Mouse (Mus musculus) yolk sac, embryonic 10.5 days (tissue): ENCODE measurements around the gene Gm28048.

Source experiments
- DNase-seq: peaks from one replicate; pipeline ENCODE4 v3.0.0-alpha.2; 2017; ENCODE audit warnings: low spot score

Gene Gm28048

DNA sequence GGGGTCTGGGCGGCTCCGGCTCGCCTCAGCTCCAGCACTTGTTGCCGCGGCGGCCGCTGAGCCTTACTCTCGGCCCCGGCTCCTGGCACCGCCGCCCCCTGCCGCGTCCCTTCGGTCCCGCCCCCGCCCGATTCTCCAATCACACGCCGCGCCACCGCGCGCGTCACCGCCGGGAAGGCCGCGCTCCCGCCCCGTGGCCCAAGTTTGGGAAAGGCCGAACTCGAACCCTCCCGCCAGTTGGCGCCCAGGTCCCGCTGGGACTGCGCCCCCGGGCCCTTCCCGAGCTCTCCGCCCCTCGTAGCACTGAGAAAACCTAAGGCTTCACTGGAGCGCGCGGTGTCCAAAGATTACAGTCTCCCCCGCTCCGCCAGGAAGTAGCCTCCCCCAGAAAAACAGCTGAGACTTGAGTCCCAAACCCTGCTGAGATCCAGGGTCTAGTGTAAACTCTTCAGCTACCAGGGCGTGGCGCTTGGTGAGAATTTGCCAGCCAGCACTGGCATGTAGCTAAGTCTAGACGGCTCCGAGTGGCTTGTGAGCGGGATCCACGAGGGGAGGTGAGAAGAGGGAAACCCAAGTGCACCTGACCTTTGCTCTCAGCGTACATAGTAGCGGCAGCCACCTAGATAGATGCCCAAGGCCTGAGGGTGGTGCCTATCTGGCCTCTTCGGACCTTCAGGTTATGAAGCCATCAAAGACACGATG, 122.1 kb downstream of the Gm28048 start:
- peak; percentile 92 for DNase-seq

DNA sequence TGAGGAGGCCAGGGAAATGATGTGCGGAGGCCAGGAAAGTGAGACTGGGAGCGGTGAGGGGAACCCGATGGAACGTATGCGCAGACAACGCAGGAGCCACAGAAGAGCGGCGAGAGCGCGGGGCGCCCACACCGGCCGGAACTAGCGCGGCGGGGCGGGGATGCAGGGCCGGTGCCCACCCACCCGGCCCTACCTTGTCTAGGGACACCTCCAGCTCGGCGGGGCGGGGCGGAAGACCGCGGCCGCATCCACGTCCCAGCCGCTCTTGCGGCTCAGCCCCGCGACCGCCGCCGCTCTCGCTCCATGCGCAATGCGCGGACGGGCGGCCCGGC, 122.6 kb downstream of the Gm28048 start:
- no peak for DNase-seq

DNA sequence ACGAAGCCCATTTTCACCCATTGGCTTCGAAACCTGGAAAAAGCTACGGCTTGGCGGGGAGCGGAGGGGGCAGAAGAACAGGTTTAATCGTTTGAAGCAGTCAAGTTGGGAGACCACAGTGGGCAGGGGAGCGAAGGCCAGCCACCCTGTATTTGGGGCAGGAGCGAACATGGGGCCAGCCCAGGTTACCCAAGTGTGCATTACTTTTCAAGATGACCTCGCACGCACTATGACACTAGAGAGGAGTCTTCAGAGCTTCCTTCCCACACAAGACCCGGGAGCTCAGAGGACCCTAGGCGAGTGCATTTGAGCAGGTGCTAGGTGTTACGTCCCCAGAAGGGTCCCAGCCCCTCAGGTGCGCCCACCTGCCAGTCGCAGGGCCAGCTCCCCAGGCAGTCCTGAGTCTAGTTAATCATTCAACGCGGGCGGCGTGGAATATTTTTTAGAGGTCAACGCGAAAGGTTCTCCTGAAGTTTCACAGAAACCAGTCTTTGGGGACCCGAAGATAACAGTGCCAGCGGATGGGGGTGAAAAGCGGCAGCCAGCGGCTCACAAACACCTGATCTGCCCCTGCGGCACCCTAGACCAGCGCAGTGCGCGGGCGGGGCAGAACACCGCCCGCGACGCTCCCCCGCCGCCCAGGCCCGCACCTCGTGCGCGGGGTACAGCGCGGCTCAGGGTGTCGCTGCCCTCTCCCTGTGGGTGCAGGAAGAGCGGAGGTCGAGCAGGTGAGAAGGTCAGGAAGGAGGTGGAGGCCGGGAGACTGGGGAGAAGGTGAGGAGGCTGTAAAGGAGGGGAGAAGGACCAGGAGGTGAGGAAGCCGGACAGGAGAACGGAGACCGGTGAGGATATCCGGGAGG, 123.2 kb downstream of the Gm28048 start:
- peak; percentile 44 for DNase-seq

DNA sequence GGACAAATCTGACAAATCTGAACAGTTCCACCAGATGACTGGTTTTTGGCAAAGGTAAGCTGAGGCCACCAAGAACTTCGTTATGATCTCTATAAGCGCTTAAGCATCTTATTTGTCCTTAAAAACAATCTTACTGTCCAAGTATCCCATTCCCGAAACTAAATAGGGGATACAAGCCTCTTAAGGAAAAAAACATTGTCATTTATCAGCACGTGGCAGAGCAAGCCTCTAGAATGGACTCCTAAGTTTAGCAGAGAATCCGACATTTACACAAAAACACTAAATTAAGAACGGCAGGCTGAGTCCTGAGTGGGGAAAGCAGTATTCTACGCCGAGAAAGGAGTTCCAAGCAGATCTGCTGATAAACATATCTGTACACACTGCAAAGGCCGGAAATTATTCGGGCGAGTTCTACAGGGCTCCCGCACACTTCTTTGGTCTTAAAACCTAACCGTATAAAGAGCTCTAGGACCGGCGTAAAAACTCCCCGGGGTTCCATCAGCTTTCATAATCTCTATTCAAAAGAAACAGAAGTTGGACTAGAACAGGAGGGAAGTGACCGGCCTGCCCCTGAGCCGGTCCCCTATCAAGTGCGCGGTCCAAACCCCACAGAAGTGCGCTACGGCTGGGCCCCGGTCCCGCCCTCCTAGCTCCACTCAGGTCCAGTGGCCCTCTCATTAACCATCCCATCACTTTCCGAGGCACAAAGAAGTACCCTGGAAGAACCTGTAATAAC, 124.0 kb downstream of the Gm28048 start:
- DNase-seq = peak; percentile 14

DNA sequence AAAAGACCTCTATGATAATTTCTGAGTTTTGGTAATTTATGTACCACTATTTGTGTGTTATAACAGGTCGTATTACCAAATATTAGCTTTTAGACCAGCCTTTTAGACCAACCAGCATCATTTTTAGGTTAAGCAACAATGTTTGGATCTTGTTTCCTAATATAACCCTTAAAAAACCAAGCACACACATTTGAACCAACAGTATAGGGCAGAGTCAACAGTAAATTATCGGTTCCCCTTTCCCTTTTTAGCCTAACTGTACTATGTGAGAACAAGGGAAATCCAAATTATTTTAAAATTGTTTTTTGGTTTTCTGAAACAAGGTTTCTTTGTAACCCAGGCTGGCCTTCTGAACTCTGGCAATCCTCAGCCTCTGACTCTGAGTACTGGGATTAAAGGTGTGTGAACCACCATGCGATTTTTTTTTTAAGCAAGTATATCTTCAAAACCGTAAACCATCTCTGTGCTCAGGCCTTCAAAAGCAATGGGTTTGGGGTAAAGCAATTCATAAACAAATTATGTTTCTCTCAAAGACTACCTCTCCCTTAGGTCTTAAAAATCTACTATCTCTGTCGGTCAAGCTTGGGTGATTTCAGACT, 124.7 kb downstream of the Gm28048 start:
- DNase-seq = no peak

DNA sequence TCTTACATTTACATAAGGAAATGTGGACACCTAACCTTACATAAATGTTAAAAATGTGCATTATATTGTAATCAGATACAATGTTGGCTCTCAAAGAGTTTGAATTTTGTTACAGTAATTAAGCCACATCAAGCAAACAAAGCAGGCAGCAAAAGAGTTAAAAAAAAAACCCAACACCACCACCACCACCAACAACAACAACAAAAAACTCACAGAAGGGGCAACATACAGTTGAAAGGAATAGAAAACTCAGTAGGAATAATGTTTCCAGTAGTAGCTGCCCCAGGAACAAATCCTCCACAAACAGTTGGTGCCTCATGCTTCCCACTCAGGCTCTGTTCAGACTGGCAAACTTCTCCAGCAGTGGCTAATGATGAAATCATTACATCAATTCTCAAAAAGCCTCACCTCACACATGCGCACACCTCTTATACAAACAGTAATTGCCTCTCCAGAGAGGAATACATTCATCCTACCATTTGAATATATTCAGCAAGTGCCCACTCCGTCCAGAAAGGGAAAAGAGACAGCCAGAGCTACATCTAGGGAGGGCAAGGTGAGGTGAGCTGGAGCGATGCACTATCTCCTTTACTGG, 125.4 kb downstream of the Gm28048 start:
- no peak for DNase-seq

DNA sequence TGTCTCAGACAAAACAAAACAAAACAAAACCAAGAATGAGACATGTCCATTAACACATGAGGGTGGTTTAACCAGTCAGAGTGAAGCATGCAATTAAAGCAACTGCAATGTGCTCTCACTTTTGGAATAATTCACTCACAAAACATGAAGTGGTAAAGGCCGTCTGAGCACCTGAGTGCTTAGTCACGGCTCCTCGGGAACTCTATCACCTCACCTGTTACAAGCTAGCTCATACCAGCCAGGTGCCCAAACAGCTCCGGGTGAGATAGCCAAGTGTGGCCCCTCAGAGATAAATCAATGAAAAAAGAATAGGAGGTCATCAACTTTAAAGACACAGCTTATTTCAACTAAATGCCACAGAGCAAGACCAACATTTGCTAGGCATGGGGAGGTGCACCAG, 127.3 kb downstream of the Gm28048 start:
- no peak for DNase-seq

DNA sequence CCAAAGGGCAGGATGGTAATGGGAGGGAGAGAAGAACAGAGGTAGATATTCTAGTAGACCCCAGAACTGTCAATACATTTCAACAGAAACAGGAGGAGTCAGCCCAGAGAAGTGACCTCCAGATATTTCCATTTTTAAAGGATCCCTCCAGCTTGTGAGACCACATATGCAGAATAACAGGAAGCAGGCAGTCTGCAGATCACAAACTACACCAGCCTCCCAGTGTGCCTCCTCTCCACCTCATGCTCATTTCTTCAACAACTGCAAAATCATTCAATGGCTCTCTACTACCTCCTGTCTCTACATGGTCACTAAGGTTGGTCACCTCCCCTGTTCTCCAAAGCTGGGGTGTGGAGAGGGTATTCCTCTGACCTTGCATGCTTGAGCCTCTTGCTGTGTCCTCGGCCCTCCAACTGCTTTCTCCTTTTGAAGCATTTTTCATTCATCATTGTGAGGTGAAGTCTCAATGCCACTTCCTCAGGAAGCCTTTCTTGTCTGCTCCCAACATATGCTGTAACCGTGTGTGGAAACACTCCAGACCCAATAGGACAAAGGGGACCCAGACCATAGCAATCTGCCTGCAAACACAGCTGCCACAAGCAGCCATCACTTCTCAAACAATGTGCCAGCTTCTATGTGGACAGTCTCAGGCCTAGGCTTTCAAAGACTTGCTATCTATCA, 128.3 kb downstream of the Gm28048 start:
- DNase-seq = no peak

DNA sequence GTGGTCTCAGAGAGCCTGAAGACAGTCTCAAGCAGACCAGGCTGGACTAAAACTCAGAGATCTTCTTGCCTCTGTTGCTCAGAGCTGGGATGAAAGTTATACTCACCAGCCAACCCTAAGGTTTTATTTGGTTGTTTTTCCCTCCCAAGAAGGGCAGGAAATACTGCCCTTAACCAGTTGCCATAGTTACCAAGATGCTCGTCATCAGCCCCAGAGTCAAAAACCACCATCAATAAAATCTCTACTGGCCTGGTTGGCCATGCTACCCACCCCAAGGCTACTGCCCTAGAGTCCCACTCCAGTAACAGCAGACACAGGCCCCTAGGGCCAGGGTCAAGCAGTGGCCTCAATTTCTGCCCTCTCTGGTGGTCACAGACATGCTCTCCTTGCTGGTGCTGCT, 129.4 kb downstream of the Gm28048 start:
- DNase-seq = no peak

DNA sequence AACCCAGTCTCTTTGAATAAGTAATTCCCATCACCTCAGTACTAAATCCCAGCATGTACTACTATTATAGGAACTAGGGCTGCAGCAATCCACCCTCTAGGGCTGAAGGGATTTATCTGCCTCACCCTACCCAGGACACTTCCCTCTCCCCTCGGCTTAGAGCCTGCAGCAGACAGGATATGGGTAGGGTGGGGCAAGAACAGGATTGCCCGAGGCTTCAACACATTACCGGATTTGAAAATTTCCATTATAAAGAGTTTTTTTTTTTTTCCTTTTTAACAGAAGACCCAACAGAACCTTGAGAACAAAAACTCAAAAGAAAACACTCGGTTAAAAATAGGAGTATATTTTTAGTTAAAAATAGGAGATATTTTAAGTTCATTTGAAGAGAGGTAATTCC, 130.5 kb downstream of the Gm28048 start:
- DNase-seq = no peak

DNA sequence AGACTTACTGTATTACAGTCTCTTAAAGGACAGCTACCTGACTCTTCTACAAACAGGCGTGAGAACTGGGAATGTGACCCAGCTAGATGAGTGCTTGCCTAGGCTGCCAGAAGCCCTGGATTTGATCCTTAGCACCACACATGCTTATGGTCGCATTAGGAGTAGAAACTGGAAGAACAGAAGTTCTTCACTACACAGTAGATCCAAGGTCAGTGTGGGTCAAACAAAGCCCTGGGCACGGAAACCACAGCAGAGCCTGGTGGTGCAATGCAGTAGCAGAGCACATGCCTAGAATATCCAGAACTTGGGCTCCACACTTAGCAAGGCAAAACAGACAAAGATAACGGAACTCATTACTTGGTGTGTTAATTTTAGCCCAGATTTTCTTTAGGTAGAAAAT, 131.8 kb downstream of the Gm28048 start:
- DNase-seq = no peak

DNA sequence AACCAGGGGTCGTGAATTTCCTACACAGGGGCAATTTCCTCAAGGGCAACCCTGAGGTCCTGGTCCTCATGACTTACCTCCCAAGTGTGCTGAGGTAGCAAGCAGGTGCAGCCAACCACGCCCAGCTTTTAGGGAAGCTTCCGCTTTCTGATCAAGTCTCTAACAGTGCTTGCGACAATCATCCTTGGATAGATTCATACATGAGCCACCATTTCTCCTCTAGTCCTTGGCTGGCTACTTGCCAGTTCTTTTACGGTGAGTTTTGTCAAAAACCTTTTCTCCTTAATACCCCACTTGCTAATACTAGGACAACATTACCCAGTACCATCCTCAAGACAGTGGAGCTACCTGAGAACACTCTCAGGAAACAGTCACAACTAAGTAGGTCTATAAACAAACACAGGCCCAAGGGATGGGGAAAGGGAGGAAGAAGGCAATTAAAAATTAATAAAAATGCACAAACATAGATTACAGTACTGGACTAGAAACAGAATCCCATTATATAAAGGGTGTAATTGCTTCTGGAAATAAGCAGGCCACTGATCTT, 133.2 kb downstream of the Gm28048 start:
- DNase-seq = no peak

DNA sequence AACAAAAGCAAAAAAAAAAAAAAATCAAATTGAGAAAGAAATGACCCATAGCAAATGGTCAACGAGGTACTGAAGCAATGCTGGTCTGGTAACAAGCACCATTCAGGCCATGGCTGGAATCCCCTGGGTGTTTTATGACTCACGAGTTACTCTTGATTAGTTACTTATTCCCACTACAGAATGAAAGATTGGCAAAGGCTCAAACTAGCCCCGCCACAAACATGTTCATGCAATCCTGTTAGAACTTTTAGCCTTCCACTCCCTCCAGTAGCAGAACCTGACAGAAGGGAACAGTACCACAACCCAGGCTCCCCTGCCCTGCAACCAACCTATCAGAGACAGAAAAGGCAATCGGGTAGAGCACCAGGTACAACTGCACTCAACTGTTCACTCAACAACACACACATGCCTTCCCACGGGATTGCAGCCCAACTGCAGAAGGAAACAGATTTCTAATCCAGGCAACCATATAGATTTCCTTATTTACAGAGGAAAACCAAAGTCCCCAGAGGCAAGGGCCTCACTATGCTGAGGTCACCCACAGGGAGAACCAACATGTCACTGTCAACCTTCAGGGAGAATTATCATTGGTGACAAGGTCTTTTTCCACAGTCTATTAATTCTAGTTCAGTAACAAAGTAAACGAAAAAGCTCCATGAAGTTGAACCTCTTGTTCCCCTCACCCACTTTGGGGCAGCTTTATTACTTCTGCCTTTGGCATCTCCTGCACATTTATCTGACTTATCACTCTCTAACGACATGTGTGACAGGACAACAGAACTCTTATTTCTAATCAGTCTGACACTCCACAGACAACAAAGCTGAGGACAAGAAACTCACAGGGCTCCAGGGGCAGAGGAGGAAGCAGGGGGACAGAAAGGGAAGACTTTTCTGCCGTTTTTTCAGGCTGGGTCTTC, 133.9 kb downstream of the Gm28048 start:
- DNase-seq = peak; percentile 57

DNA sequence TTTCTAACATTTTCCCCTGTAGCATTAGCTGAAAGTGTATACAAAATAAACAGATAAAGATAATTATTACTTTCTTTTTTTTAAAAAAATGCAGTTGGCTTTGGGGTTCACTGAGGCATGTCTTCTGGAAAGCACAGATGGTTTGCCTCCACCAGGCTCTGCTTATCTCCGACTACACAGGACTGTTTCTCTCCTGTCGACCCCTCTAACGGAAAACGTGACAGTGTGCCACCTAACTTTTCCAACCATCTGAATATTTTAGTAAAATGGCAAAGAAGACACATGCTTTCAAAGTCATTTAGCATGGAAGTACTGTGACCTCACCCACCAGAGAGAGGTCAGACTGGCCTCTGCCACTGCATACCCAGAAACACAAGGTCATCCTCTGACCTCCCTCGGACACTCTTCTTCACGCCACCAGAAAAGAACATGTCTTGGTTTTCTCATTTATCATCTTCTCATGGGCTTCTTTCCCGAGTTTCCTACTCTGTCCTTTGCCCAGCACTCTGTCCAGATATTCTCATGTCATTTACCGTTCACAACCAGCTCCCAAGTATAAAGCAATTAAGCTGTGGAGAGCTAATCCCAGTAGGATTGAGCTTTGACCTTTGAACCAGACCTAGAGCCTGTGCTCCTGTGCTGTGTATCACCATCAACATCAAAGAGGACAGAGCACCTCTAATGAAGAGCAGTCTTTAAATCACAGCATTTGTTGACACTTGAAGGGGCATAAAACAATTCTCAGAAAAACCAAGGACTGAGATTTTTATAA, 134.7 kb downstream of the Gm28048 start:
- DNase-seq = peak; percentile 66

DNA sequence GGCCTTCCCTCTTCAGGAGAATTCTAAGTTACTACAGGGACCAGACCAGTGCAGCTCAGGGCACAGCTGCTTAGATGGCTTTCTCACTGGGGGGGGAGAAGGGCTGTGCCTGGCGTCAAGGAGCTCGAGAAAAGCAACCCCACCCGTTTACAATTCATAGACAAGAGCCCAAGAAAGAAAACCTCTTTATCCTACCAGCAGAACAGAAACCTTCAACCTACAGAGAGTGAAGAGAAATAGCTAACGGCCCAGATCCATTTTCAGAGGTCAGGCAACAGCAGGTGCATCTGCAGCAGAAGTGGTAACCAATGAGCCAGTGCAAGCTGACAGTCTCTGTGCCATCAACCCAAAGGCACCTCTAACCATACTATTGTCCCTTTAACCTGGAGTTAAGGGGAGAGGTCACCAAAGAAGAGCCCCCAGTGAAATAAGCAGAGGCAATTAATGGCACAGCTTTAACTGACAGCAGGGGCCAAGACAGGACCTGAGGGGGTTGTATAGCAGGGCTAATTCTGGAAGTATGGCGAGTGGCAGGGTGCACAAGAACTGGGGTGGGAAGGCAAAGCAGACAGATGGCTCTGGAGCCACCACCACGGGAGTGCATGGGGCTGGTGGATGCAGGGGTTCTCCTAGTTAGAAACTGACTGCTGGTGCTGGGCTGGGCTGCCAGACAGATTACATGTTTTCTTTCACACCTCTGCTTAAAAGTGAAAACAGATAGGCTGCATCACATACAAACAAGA, 135.6 kb downstream of the Gm28048 start:
- DNase-seq = no peak

DNA sequence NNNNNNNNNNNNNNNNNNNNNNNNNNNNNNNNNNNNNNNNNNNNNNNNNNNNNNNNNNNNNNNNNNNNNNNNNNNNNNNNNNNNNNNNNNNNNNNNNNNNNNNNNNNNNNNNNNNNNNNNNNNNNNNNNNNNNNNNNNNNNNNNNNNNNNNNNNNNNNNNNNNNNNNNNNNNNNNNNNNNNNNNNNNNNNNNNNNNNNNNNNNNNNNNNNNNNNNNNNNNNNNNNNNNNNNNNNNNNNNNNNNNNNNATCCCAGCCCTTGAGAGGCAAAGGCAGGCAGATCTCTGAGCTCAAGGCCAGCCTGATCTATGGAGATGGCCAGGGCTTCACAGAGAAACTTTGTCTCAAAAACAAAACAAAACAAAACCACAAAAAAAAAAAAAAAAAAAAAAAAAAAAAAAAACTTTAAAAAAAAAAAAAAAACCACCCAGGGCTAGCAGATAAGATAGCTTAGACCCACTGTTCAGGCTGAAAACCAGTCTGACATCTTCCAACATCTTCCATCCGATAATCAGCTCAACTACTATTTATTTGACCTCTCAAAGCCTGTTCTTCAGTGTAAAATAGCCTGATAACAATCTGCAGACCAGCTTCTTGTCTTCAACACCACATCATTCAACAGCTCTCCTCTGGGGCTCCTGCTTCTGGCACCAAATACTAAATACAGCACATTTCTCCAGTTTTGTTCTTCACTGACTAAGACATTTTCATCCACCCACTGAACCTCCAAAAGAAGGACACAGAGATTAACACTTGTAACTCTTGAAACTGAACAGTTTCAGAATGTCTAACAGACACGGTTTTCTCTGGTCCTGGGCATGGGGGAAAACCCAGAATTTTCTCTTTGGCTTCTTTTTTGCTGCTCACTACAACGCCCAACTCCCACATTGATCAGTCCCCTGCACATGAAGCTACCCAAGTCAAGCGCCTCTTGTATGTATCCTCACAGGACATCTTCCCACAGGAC, 136.9 kb downstream of the Gm28048 start:
- DNase-seq = peak; percentile 24

DNA sequence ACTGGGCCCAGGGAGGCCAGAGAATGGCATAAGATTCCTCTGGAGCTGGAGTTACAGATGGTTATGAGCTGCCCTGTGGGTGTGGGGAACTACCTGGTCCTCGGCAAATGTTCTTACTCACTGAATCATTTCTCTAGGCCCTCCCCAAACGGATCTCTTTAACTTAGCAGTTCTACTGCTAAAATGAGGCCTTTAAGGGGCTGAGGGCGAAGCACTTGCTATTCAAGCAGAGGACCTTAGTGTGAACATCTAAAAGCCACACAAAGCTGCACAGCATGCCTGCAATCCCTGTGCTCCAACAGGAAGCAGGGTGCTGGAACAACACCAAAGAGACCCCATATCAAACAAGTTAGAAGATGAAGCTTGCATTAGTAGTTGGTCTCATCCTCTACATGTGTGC, 142.4 kb downstream of the Gm28048 start:
- DNase-seq = no peak
